Mouse (Mus musculus) forebrain, embryonic 16.5 days (tissue): Measurements from ENCODE around the gene Psmb9. TPM values are rescaled to one million over a fixed set of nuclear protein-coding genes. Genes with fewer than 3 reads are reported as not detected.

Source experiments
- ATAC-seq: fragments of 200-750 bp; cut with Nextera tagmentation; 2 replicates; pipeline ENCODE4 v1.8.0; 2017; ENCODE audit warnings: mild to moderate bottlenecking, moderate library complexity
- H3K27ac ChIP-seq: fragments of 300-500 bp; sonication (generic); 2 replicates; pipeline ENCODE4 v1.5.1; 2014; ENCODE audit warnings: low read length, control low read depth
- H3K27me3 ChIP-seq: fragments of 300-500 bp; sonication (generic); replicated peaks from 2 replicates; pipeline ENCODE4 v1.6.1; 2014; ENCODE audit warnings: low read length; ENCODE audit not compliant: control insufficient read depth, insufficient read depth
- H3K36me3 ChIP-seq: fragments of 300-500 bp; sonication (generic); 2 replicates; pipeline ENCODE4 v1.6.1; 2014; ENCODE audit not compliant: control insufficient read depth, insufficient read depth
- H3K4me1 ChIP-seq: fragments of 300-500 bp; sonication (generic); replicated peaks from 2 replicates; pipeline ENCODE4 v1.6.1; 2014; ENCODE audit warnings: low read length; ENCODE audit not compliant: control insufficient read depth, insufficient read depth
- H3K4me2 ChIP-seq: fragments of 300-500 bp; sonication (generic); 2 replicates; pipeline ENCODE4 v1.6.1; 2014; ENCODE audit warnings: mild to moderate bottlenecking, low read length, control low read depth
- H3K4me3 ChIP-seq: fragments of 300-500 bp; sonication (generic); replicated peaks from 2 replicates; pipeline ENCODE4 v1.5.1; 2014; ENCODE audit warnings: mild to moderate bottlenecking, low read length, control low read depth
- H3K9ac ChIP-seq: fragments of 300-500 bp; sonication (generic); replicated peaks from 2 replicates; pipeline ENCODE4 v1.6.1; 2014; ENCODE audit warnings: low read depth, low read length, control low read depth
- H3K9me3 ChIP-seq: fragments of 300-500 bp; sonication (generic); 2 replicates; pipeline ENCODE4 v1.6.1; 2016; ENCODE audit warnings: low read length; ENCODE audit not compliant: control insufficient read depth
- WGBS: fragments of 180-500 bp; shearing (Covaris S2); extraction: QIAGEN DNeasy Blood & Tissue Kit; methylation state at CpG from one replicate; pipeline ENCODE4 v1.1.7; 2014; 5-methylcytosine and 5-hydroxymethylcytosine counted together
- polyA plus RNA-seq: library from polyadenylated mRNA; unstranded; fragments of >200 nt; fragmentation: Nextera tagmentation; extraction: Ambion mirVana; gene quantifications from 2 replicates; pipeline ENCODE4 v1.2.1, GENCODE M21; 2015

Psmb9 gene
- polyA plus RNA-seq, 1 experiment from 2014 or later = 0.43 TPM

- WGBS = 68% methylated on average over 6 of the region's 6 CpGs
- ATAC-seq = no peak
- H3K9ac ChIP-seq = no peak overlapping the region
- no peak overlapping the region for H3K4me3 ChIP-seq
- H3K27ac ChIP-seq = no peak overlapping the region
- H3K36me3 ChIP-seq = no peaks in the 10 kb centered on the region
- no peaks in the 10 kb centered on the region for H3K4me1 ChIP-seq
- 0 out of 2 replicates have a peak, but pooled peaks cover 3% of the 10 kb centered on the region for H3K9me3 ChIP-seq
- H3K4me2 ChIP-seq = no peak overlapping the region
- no peaks in the 10 kb centered on the region; the same call in 1 of the 2 replicates for H3K27me3 ChIP-seq
Measured at GRCm38 (mm10) chr17:34179019-34179418, 8.5 kb downstream of the Psmb9 start.

GRCm38 (mm10) chr17:34177179-34177578, 10.4 kb downstream of the Psmb9 start:
- H3K27ac ChIP-seq = no peak overlapping the region
- H3K9me3 ChIP-seq = peaks cover 6% of the 10 kb centered on the region; the same call in 1 of the 2 replicates
- no peak for ATAC-seq
- no peak overlapping the region for H3K4me3 ChIP-seq
- H3K4me1 ChIP-seq = no peaks in the 10 kb centered on the region
- H3K27me3 ChIP-seq = no peaks in the 10 kb centered on the region; the same call in 1 of the 2 replicates
- no peaks in the 10 kb centered on the region for H3K36me3 ChIP-seq
- H3K9ac ChIP-seq = no peak overlapping the region
- no peak overlapping the region for H3K4me2 ChIP-seq
- 72% methylated on average over 4 of the region's 4 CpGs for WGBS

GRCm38 (mm10) chr17:34174075-34174474, 13.5 kb downstream of the Psmb9 start:
- 48% methylated on average over 1 of the region's 1 CpGs for WGBS
- Histone ChIP-seq H3K9me3 (peaks cover 8% of the 10 kb centered on the region; the same call in 1 of the 2 replicates), H3K27ac (no peak overlapping the region), H3K36me3 (no peaks in the 10 kb centered on the region), H3K9ac (no peak overlapping the region), H3K27me3 (no peaks in the 10 kb centered on the region; the same call in 1 of the 2 replicates), H3K4me2 (no peak overlapping the region), H3K4me1 (no peaks in the 10 kb centered on the region), H3K4me3 (no peak overlapping the region)
- ATAC-seq = no peak

- Histone ChIP-seq H3K9ac (no peak overlapping the region), H3K27ac (no peak overlapping the region), H3K9me3 (peaks cover 8% of the 10 kb centered on the region; the same call in 1 of the 2 replicates), H3K36me3 (no peaks in the 10 kb centered on the region), H3K4me1 (no peaks in the 10 kb centered on the region), H3K4me2 (no peak overlapping the region), H3K27me3 (no peaks in the 10 kb centered on the region; the same call in 1 of the 2 replicates), H3K4me3 (no peak overlapping the region)
- 98% methylated on average over 5 of the region's 5 CpGs for WGBS
- ATAC-seq = no peak
Measured at GRCm38 (mm10) chr17:34172528-34172927, 15.0 kb downstream of the Psmb9 start.

GRCm38 (mm10) chr17:34170877-34171498, 16.6 kb downstream of the Psmb9 start:
- Histone ChIP-seq H3K27ac (no peak overlapping the region), H3K9me3 (peaks cover 5% of the 10 kb centered on the region; the same call in 1 of the 2 replicates), H3K4me2 (no peak overlapping the region), H3K4me1 (no peaks in the 10 kb centered on the region), H3K27me3 (no peaks in the 10 kb centered on the region; the same call in 1 of the 2 replicates), H3K4me3 (no peak overlapping the region), H3K9ac (no peak overlapping the region), H3K36me3 (no peaks in the 10 kb centered on the region)
- ATAC-seq = no peak
- WGBS = 42% methylated on average over 13 of the region's 13 CpGs

- no peak for ATAC-seq
- H3K9me3 ChIP-seq = peaks cover 5% of the 10 kb centered on the region; the same call in 1 of the 2 replicates
- no peak overlapping the region for H3K27ac ChIP-seq
- no peaks in the 10 kb centered on the region for H3K36me3 ChIP-seq
- H3K4me1 ChIP-seq = no peaks in the 10 kb centered on the region
- no peak overlapping the region for H3K9ac ChIP-seq
- no peaks in the 10 kb centered on the region; the same call in 1 of the 2 replicates for H3K27me3 ChIP-seq
- no peak overlapping the region for H3K4me3 ChIP-seq
- WGBS = 30% methylated on average over 4 of the region's 4 CpGs
- no peak overlapping the region for H3K4me2 ChIP-seq
Measured at GRCm38 (mm10) chr17:34170487-34170876, 17.1 kb downstream of the Psmb9 start.

- no peak overlapping the region for H3K27ac ChIP-seq
- H3K9ac ChIP-seq = no peak overlapping the region
- H3K27me3 ChIP-seq = no peaks in the 10 kb centered on the region; the same call in 1 of the 2 replicates
- no peaks in the 10 kb centered on the region for H3K36me3 ChIP-seq
- no peak for ATAC-seq
- no peak overlapping the region for H3K4me3 ChIP-seq
- no peak overlapping the region for H3K4me2 ChIP-seq
- WGBS = 2% methylated on average over 2 of the region's 2 CpGs
- H3K4me1 ChIP-seq = no peaks in the 10 kb centered on the region
- peaks cover 5% of the 10 kb centered on the region; the same call in 1 of the 2 replicates for H3K9me3 ChIP-seq
Measured at GRCm38 (mm10) chr17:34169279-34169678, 18.3 kb downstream of the Psmb9 start.

- Histone ChIP-seq H3K27ac (no peak overlapping the region), H3K4me2 (no peak overlapping the region), H3K4me1 (no peaks in the 10 kb centered on the region), H3K9ac (no peak overlapping the region), H3K36me3 (no peaks in the 10 kb centered on the region), H3K4me3 (no peak overlapping the region), H3K9me3 (no peaks in the 10 kb centered on the region), H3K27me3 (no peaks in the 10 kb centered on the region)
- no peak for ATAC-seq
- 88% methylated on average over 6 of the region's 6 CpGs for WGBS
Measured at GRCm38 (mm10) chr17:34165033-34165730, 22.4 kb downstream of the Psmb9 start.

- Histone ChIP-seq H3K4me2 (no peak overlapping the region), H3K9ac (no peak overlapping the region), H3K27ac (no peak overlapping the region), H3K9me3 (no peaks in the 10 kb centered on the region), H3K36me3 (no peaks in the 10 kb centered on the region), H3K27me3 (no peaks in the 10 kb centered on the region), H3K4me1 (no peaks in the 10 kb centered on the region), H3K4me3 (no peak overlapping the region)
- 43% methylated on average over 9 of the region's 9 CpGs for WGBS
- ATAC-seq = no peak
Measured at GRCm38 (mm10) chr17:34164202-34164895, 23.2 kb downstream of the Psmb9 start.
